Mouse (Mus musculus) forebrain, embryonic 16.5 days (tissue): ENCODE results near the gene Ankrd33b. TPM values are rescaled to one million over a fixed set of nuclear protein-coding genes. Genes with fewer than 3 reads are reported as not detected.

Experiments
- ATAC-seq: fragments of 200-750 bp; cut with Nextera tagmentation; 2 replicates; pipeline ENCODE4 v1.8.0; 2017; ENCODE audit warnings: mild to moderate bottlenecking, moderate library complexity
- H3K27ac ChIP-seq: fragments of 300-500 bp; sonication (generic); 2 replicates; pipeline ENCODE4 v1.5.1; 2014; ENCODE audit warnings: low read length, control low read depth
- H3K27me3 ChIP-seq: fragments of 300-500 bp; sonication (generic); replicated peaks from 2 replicates; pipeline ENCODE4 v1.6.1; 2014; ENCODE audit warnings: low read length; ENCODE audit not compliant: control insufficient read depth, insufficient read depth
- H3K36me3 ChIP-seq: fragments of 300-500 bp; sonication (generic); 2 replicates; pipeline ENCODE4 v1.6.1; 2014; ENCODE audit not compliant: control insufficient read depth, insufficient read depth
- H3K4me1 ChIP-seq: fragments of 300-500 bp; sonication (generic); replicated peaks from 2 replicates; pipeline ENCODE4 v1.6.1; 2014; ENCODE audit warnings: low read length; ENCODE audit not compliant: control insufficient read depth, insufficient read depth
- H3K4me2 ChIP-seq: fragments of 300-500 bp; sonication (generic); 2 replicates; pipeline ENCODE4 v1.6.1; 2014; ENCODE audit warnings: mild to moderate bottlenecking, low read length, control low read depth
- H3K4me3 ChIP-seq: fragments of 300-500 bp; sonication (generic); replicated peaks from 2 replicates; pipeline ENCODE4 v1.5.1; 2014; ENCODE audit warnings: mild to moderate bottlenecking, low read length, control low read depth
- H3K9ac ChIP-seq: fragments of 300-500 bp; sonication (generic); replicated peaks from 2 replicates; pipeline ENCODE4 v1.6.1; 2014; ENCODE audit warnings: low read depth, low read length, control low read depth
- H3K9me3 ChIP-seq: fragments of 300-500 bp; sonication (generic); 2 replicates; pipeline ENCODE4 v1.6.1; 2016; ENCODE audit warnings: low read length; ENCODE audit not compliant: control insufficient read depth
- WGBS: fragments of 180-500 bp; shearing (Covaris S2); extraction: QIAGEN DNeasy Blood & Tissue Kit; methylation state at CpG from one replicate; pipeline ENCODE4 v1.1.7; 2014; 5-methylcytosine and 5-hydroxymethylcytosine counted together
- polyA plus RNA-seq: library from polyadenylated mRNA; unstranded; fragments of >200 nt; fragmentation: Nextera tagmentation; extraction: Ambion mirVana; gene quantifications from 2 replicates; pipeline ENCODE4 v1.2.1, GENCODE M21; 2015

Gene Ankrd33b
- polyA plus RNA-seq, 1 experiment from 2014 or later = 0.53 TPM

DNA sequence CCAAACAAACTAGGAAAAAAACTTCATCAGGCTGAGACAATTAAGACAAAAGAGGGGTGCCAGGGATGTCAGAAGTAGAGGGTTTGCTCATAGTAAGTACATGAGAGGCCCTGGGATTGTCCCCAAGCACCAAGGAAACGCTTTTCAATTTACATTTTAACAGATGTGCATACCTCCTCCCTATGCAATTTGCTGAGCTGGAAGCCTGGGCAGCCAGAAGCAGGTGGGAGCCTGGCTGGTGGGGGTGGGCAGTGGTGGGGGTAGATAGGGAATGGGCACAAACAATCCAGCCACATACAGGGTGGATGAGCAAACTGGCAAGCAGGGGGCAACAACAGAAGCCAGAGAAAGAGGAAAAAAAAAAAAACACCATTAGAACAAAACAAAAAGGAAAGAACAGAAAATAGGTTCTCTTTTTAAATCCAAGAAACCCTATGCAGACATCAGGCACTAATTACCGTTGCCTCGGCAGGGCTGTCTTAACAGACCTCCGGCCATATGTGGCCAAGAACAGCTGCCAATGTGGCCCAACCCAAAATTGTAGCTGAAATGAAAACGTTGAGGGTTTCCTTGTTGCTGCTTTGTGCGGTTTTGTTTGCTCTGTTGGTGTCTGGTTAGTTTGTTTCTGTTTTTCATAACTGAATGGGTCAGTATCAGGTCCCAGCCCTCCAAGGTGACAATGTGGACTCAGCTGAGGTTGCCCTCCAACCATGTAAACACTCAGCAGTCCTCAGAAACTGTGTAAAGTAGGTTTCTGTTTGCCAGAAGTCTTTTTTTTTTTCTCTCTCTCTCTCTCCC lies 49.2 kb downstream of the Ankrd33b start:
- Histone ChIP-seq H3K36me3 (no peaks in the 10 kb centered on the region), H3K4me3 (no peak overlapping the region), H3K9ac (no peak overlapping the region), H3K4me1 (peaks cover 16% of the 10 kb centered on the region), H3K4me2 (no peak overlapping the region), H3K27ac (peak overlapping the region; percentile 26; the same call in 1 of the 2 replicates), H3K27me3 (no peaks in the 10 kb centered on the region), H3K9me3 (no peaks in the 10 kb centered on the region)
- peak; percentile 34; the same call in 1 of the 2 replicates for ATAC-seq
- 12% methylated on average over 6 of the region's 6 CpGs for WGBS

DNA sequence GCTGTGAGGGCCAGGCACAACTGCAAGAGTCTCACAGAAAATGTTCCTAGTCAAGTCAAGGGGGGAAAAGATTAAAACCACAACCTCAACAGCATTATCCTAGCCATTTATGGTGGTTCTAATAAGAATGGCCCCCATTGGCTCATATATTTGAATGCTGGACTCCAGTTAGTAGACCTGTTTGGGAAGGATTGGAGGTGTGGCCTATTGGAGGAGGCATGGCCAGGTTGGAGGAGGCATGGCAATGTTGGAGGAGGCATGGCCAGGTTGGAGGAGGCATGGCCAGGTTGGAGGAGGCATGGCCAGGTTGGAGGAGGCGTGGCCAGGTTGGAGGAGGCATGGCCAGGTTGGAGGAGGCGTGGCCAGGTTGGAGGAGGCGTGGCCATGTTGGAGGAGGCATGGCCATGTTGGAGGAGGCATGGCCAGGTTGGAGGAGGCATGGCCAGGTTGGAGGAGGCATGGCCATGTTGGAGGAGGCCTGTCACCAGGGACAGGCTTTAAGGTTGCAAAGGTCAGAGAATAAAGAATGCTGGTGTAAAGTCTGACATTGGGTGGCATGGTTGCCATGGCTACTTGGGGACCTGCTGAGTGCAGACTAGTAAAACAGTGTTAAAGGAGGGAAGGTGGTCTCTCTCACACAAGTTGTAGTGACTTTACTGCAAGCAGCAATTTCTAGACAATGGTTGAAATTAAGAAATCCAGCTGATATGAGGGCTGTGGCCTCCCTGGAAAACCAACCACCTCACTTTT lies 50.3 kb downstream of the Ankrd33b start:
- Histone ChIP-seq H3K9me3 (no peaks in the 10 kb centered on the region), H3K27me3 (no peaks in the 10 kb centered on the region), H3K9ac (no peak overlapping the region), H3K4me3 (no peak overlapping the region), H3K4me2 (no peak overlapping the region), H3K27ac (no peak overlapping the region), H3K36me3 (no peaks in the 10 kb centered on the region), H3K4me1 (peaks cover 16% of the 10 kb centered on the region)
- no peak for ATAC-seq
- 96% methylated on average over 3 of the region's 3 CpGs for WGBS

DNA sequence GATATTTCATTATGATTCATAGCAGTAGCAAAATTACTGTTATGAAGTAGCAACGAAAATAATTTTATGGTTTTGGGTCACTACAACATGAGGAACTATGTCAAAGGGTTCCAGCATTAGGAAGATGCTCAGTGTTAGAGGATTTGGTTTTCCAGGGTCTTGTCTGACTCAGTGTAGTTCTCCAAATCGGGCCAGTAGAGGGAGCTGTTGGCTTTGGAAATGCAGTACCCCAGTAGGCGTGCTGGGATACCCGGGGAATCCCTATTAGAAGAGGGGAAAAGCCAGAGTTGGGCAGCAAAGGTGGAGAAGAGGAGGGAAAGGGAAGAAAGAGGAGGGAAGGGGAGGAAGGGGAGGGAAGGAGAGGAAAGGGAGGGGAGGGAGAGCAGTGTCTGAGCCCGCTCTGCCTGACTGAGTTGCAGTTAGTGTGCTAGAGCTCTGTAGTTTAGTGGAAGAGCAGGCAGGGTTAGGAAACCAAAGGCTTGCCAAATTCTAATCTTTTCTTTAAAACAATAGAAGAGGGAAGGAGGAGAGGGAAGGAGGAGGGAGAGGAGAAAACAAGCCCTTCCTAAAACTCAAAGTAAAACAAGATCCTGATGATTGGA lies 51.8 kb downstream of the Ankrd33b start:
- Histone ChIP-seq H3K4me3 (no peak overlapping the region), H3K4me2 (no peak overlapping the region), H3K36me3 (no peaks in the 10 kb centered on the region), H3K9me3 (no peaks in the 10 kb centered on the region), H3K27me3 (no peaks in the 10 kb centered on the region), H3K9ac (no peak overlapping the region), H3K4me1 (peaks cover 16% of the 10 kb centered on the region), H3K27ac (no peak overlapping the region)
- ATAC-seq = peak; percentile 90
- WGBS = 4% methylated on average over 5 of the region's 5 CpGs

DNA sequence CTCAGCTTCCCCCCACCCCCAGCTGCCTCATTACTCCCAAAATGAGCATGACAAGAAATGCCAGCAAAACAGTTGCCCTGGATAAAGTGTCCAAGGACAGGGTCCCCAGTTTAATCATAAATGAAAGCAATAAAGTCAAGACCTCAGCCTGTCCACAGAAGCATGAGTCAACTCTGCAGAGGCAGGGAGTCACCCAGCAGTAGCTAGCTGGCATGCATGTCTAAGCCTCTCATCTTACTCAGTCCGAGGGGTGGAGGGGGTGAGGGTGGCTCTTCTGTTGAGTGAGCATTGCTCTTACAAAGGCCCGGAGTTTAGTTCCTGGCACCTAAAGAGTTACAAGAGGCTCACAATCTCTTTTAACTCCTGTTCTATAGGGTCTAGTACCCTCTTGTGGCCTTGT lies 55.5 kb downstream of the Ankrd33b start:
- Histone ChIP-seq H3K9me3 (no peaks in the 10 kb centered on the region), H3K36me3 (no peaks in the 10 kb centered on the region), H3K9ac (no peak overlapping the region), H3K4me1 (no peaks in the 10 kb centered on the region), H3K27me3 (no peaks in the 10 kb centered on the region), H3K4me2 (no peak overlapping the region), H3K27ac (no peak overlapping the region), H3K4me3 (no peak overlapping the region)
- 63% methylated on average over 2 of the region's 2 CpGs for WGBS
- no peak for ATAC-seq

DNA sequence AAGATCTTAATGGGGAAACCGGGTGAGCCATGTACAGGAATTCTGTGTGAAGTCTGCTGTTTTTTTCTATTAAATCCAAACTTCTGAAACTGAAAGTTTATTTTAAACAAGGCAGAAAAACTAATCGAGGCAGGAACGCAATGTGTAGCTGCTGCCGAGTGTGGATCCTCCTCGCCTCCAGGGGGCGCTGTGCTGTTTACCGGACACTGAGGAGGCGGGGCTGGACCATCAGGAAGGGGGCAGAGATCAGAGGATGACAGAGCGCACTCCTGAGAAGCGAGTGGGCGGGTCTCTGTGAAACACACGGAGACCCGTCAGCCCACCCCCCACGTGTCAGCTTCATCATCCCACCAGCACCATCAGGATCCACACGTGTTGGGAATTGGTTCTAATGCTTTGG lies 58.0 kb downstream of the Ankrd33b start:
- Histone ChIP-seq H3K9me3 (no peaks in the 10 kb centered on the region), H3K36me3 (no peaks in the 10 kb centered on the region), H3K4me3 (no peak overlapping the region), H3K4me2 (no peak overlapping the region), H3K9ac (no peak overlapping the region), H3K4me1 (no peaks in the 10 kb centered on the region), H3K27me3 (no peaks in the 10 kb centered on the region), H3K27ac (no peak overlapping the region)
- no peak for ATAC-seq
- WGBS = 74% methylated on average over 15 of the region's 15 CpGs

DNA sequence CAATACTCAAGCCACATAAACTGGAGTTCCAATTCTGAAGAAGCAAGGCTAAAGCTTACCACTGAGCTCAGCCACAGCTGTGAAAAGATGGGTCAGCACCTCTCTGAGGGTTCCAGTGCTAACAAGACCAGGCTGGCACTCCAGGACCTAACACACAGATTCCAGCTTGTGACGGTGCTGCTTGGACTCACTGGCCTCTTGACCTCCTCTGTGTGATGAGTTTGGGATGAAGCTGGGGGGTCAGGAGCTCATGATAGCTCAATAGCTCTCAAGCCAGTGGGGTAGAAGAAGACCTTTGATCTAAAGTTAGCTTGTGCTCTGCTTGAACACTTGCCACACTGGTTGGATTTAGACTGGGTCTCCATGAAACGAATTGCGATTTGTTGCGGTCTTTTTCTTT lies 60.8 kb downstream of the Ankrd33b start:
- Histone ChIP-seq H3K4me3 (no peak overlapping the region), H3K9me3 (no peaks in the 10 kb centered on the region)
- WGBS = 90% methylated on average over 4 of the region's 4 CpGs

DNA sequence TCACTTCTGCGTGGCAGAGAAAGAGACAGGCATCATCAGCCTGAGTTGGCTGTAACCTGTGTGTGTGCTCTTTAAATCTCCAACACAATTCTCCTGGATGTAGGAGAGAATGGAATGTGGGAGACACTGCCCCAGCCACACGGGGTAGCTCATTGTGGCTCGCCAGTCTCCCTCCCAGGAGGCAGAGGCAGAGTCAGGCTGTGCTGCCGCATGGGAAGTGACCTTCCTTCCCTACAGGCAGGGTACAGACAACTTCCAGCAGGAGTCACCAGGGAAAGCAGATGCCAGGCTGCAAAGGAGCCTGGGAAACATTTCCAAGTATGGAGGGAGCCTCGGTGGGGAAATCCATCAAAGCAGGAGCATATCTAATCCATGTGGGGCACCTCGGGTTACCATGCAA lies 62.3 kb downstream of the Ankrd33b start:
- WGBS = 50% methylated on average over 6 of the region's 6 CpGs
- Histone ChIP-seq H3K9ac (no peak overlapping the region), H3K4me3 (no peak overlapping the region), H3K27me3 (no peaks in the 10 kb centered on the region), H3K27ac (no peak overlapping the region), H3K36me3 (no peaks in the 10 kb centered on the region), H3K4me2 (no peak overlapping the region), H3K9me3 (no peaks in the 10 kb centered on the region), H3K4me1 (no peaks in the 10 kb centered on the region)
- no peak for ATAC-seq

More for the DNA sequence above, 60.8 kb downstream of the Ankrd33b start:
- Histone ChIP-seq H3K27me3 (no peaks in the 10 kb centered on the region), H3K36me3 (no peaks in the 10 kb centered on the region), H3K27ac (no peak overlapping the region), H3K4me2 (no peak overlapping the region), H3K9ac (no peak overlapping the region), H3K4me1 (no peaks in the 10 kb centered on the region)
- no peak for ATAC-seq

DNA sequence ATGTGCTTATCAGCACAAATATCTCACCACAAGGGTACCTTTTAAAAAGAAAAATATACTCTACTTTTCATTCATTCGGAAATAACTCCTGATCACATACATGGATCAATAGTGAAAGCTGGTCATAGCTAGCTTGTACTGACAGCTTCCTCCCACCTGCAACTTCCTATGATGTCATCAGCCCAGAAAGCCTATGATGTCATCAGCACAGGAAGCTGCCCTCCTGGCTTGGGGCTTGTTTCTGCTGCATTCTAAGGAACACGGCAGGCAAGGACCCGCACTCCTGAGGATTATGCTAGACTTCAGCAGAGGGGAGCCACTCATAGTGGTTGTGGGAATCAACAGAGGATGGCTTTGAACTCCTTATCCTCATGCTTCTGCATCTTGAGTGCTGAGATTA lies 63.2 kb downstream of the Ankrd33b start:
- no peak overlapping the region for H3K9ac ChIP-seq
- no peak overlapping the region for H3K27ac ChIP-seq
- ATAC-seq = no peak
- 0 out of 2 replicates have a peak, but pooled peaks cover 3% of the 10 kb centered on the region for H3K4me1 ChIP-seq
- H3K4me3 ChIP-seq = no peak overlapping the region
- 82% methylated on average over 3 of the region's 3 CpGs for WGBS
- no peaks in the 10 kb centered on the region for H3K36me3 ChIP-seq
- H3K9me3 ChIP-seq = no peaks in the 10 kb centered on the region
- no peaks in the 10 kb centered on the region for H3K27me3 ChIP-seq
- H3K4me2 ChIP-seq = no peak overlapping the region

DNA sequence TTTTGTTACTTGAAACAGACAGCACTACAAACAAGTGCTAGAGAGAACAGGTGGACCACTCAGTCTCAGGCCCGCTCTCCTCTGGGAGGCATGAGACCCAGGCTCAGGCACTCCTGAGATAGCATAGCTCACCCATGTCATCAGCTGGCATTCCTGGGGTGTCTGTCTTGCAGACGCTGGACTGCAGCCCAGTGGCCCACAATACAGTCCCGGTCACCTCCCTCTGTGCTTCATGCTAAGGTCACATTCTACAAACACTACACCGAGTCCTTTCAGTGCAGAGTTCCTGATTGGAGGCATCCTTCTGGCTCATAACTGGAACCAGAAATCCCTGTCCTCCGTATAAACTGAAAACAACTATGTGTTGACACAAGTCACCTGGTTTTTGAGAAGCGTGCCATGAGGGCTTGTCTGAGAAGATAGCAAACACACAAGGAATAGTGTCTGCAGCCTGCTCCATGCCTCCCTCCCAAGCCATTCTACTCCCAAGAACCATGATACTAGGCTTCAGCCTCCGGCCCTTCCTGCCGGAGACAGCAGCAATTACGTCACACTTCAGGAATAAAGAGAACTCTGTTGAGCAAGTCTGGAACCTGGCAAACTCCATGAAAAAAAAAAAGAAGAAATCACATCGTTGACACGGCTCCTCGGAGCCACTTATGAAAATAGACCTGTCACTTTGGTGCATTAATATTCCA lies 65.1 kb downstream of the Ankrd33b start:
- no peaks in the 10 kb centered on the region for H3K27me3 ChIP-seq
- H3K4me3 ChIP-seq = no peak overlapping the region
- no peaks in the 10 kb centered on the region for H3K36me3 ChIP-seq
- whole genome bisulfite sequencing = 63% methylated on average over 12 of the region's 12 CpGs
- no peaks in the 10 kb centered on the region for H3K9me3 ChIP-seq
- peaks cover 7% of the 10 kb centered on the region; the same call in 1 of the 2 replicates for H3K4me1 ChIP-seq
- no peak overlapping the region for H3K4me2 ChIP-seq
- no peak overlapping the region for H3K9ac ChIP-seq
- ATAC-seq = no peak
- no peak overlapping the region for H3K27ac ChIP-seq
